Mouse (Mus musculus) myocyte (in vitro differentiated cells): ENCODE measurements at regions not wholly inside any gene's neighbourhood (a gene's known extent, or its start where the extent isn't known, plus 50 kb on each side); places are given as distances from the start of the nearest gene placed in this dataset.

Source experiments
- H3K27me3 ChIP-seq: one replicate; pipeline ENCODE4 v1.6.1; 2011; ENCODE audit not compliant: control insufficient read depth, insufficient read depth, insufficient read length
- H3K36me3 ChIP-seq: one replicate; pipeline ENCODE4 v1.6.1; 2011; ENCODE audit not compliant: control insufficient read depth, insufficient read depth
- H3K4me2 ChIP-seq: one replicate; pipeline ENCODE4 v1.6.1; 2011; ENCODE audit warnings: low read depth, control low read depth
- H3K4me3 ChIP-seq: one replicate; pipeline ENCODE4 v1.5.1; 2011; ENCODE audit warnings: mild to moderate bottlenecking, control low read depth, moderate library complexity
- H3K79me2 ChIP-seq: one replicate; pipeline ENCODE4 v1.6.1; 2011; ENCODE audit not compliant: control insufficient read depth, insufficient read depth
- H3ac ChIP-seq: one replicate; pipeline ENCODE4 v1.6.1; 2011; ENCODE audit not compliant: control insufficient read depth, insufficient read length
- CEBPB ChIP-seq: IDR thresholded peaks from 2 replicates; pipeline ENCODE4 v1.6.1; 2011; ENCODE audit warnings: mild to moderate bottlenecking, moderate library complexity; ENCODE audit not compliant: poor library complexity, insufficient read depth, severe bottlenecking
- E2F4 ChIP-seq: IDR thresholded peaks from one replicate; pipeline ENCODE4 v1.6.1; 2011; ENCODE audit warnings: mild to moderate bottlenecking, control low read depth, moderate library complexity; ENCODE audit not compliant: insufficient read depth
- MAX ChIP-seq: IDR thresholded peaks from one replicate; pipeline ENCODE4 v1.6.1; 2011; ENCODE audit warnings: low read depth, mild to moderate bottlenecking, control low read depth
- MYOD1 ChIP-seq, 3 experiments: IDR thresholded peaks; one replicate each; pipeline ENCODE4 v1.6.1; 2011; ENCODE audit warnings: control low read depth in 2 of 3, low read depth in 2 of 3, mild to moderate bottlenecking in 2 of 3, moderate library complexity in 1 of 3; ENCODE audit not compliant: insufficient read length in 2 of 3, control insufficient read depth in 1 of 3
- MYOG ChIP-seq, 3 experiments: IDR thresholded peaks; one replicate each; pipeline ENCODE4 v1.6.1; 2011; ENCODE audit warnings: control low read depth in 2 of 3, low read depth in 2 of 3, mild to moderate bottlenecking in 2 of 3; ENCODE audit not compliant: insufficient read length in 2 of 3, control insufficient read depth in 1 of 3, insufficient read depth in 1 of 3
- POLR2A ChIP-seq: IDR thresholded peaks from one replicate; pipeline ENCODE4 v1.6.1; 2011; ENCODE audit warnings: low read depth, mild to moderate bottlenecking, control low read depth, moderate library complexity; ENCODE audit not compliant: insufficient read length
- POLR2AphosphoS2 ChIP-seq: IDR thresholded peaks from one replicate; pipeline ENCODE4 v1.6.1; 2011; ENCODE audit warnings: low read depth, control low read depth; ENCODE audit not compliant: insufficient read length
- REST ChIP-seq: IDR thresholded peaks from one replicate; pipeline ENCODE4 v1.6.1; 2011; ENCODE audit warnings: mild to moderate bottlenecking, control low read depth, moderate library complexity; ENCODE audit not compliant: insufficient read depth, insufficient read length
- SRF ChIP-seq: IDR thresholded peaks from one replicate; pipeline ENCODE4 v1.6.1; 2011; ENCODE audit warnings: low read depth; ENCODE audit not compliant: control insufficient read depth, insufficient read length
- TCF12 ChIP-seq: IDR thresholded peaks from one replicate; pipeline ENCODE4 v1.6.1; 2011; ENCODE audit warnings: mild to moderate bottlenecking, control low read depth; ENCODE audit not compliant: poor library complexity, insufficient read depth, severe bottlenecking
- TCF3 ChIP-seq: IDR thresholded peaks from one replicate; pipeline ENCODE4 v1.6.1; 2011; ENCODE audit warnings: low read depth, control low read depth; ENCODE audit not compliant: insufficient read length
- USF1 ChIP-seq: IDR thresholded peaks from one replicate; pipeline ENCODE4 v1.6.1; 2011; ENCODE audit warnings: low read depth, mild to moderate bottlenecking, control low read depth, moderate library complexity

GRCm38 (mm10) chr15:5355332-5355731 is 111.3 kb upstream of the Ptger4 start:
- no peaks in the 10 kb centered on the region for H3K27me3 ChIP-seq
- no peak for TF ChIP-seq MYOG (IDR thresholded peaks at IDR 0.05; ENCODE audit: control insufficient read depth in 1 of 3, insufficient read depth in 1 of 3, insufficient read length in 2 of 3, low read depth in 2 of 3)
- TF ChIP-seq POLR2AphosphoS2, result no peak
- no peak for TF ChIP-seq CEBPB
- no peak for TF ChIP-seq POLR2A
- no peak for TF ChIP-seq TCF3
- no peak for TF ChIP-seq E2F4
- no peak for TF ChIP-seq MAX
- TF ChIP-seq USF1, result no peak
- TF ChIP-seq SRF, result no peak
- TF ChIP-seq TCF12, result no peak
- no peak for TF ChIP-seq REST
- no peak for TF ChIP-seq MYOD1 (IDR thresholded peaks at IDR 0.05; ENCODE audit: control insufficient read depth in 1 of 3, insufficient read length in 2 of 3, low read depth in 2 of 3)
- no peak overlapping the region for H3K4me3 ChIP-seq
- no peaks in the 10 kb centered on the region for H3K36me3 ChIP-seq
- no peak overlapping the region for H3ac ChIP-seq
- no peaks in the 10 kb centered on the region for H3K79me2 ChIP-seq
- no peak overlapping the region for H3K4me2 ChIP-seq

DNA sequence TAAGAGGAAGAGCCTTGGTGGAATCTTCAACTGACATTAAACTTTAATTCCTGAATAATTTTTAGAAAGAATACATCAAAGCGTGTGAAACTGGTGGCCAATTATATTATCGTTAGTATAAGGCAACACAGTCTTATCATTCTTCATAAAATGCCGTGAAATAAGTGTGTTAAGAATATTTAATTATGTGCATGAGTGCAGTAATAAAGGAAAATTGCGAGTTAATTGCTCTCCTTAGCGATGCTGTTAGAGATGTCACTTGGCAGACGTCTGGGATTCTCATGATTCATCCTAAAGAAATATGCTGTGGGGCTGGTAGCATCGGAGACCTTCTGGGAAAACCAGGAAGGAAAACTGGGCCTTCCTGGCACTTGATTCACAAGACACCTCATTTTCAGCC is 110.3 kb upstream of the Ptger4 start:
- Histone ChIP-seq H3K4me3 (no peak overlapping the region), H3K79me2 (no peaks in the 10 kb centered on the region), H3K36me3 (no peaks in the 10 kb centered on the region), H3K27me3 (no peaks in the 10 kb centered on the region), H3ac (no peak overlapping the region), H3K4me2 (no peak overlapping the region)
- no peak for TF ChIP-seq MYOD1 (IDR thresholded peaks at IDR 0.05; ENCODE audit: control insufficient read depth in 1 of 3, insufficient read length in 2 of 3, low read depth in 2 of 3)
- no peak for TF ChIP-seq MYOG (IDR thresholded peaks at IDR 0.05; ENCODE audit: control insufficient read depth in 1 of 3, insufficient read depth in 1 of 3, insufficient read length in 2 of 3, low read depth in 2 of 3)
- no peak for TF ChIP-seq USF1
- TF ChIP-seq POLR2A, result no peak
- TF ChIP-seq POLR2AphosphoS2, result no peak
- no peak for TF ChIP-seq TCF12
- TF ChIP-seq TCF3, result no peak
- no peak for TF ChIP-seq E2F4
- TF ChIP-seq REST, result no peak
- no peak for TF ChIP-seq SRF
- no peak for TF ChIP-seq CEBPB
- no peak for TF ChIP-seq MAX

- H3K4me3 ChIP-seq, result no peak overlapping the region
- H3K4me2 ChIP-seq, result no peak overlapping the region
- H3K79me2 ChIP-seq, result no peaks in the 10 kb centered on the region
- no peak for TF ChIP-seq TCF12
- TF ChIP-seq MYOG (IDR thresholded peaks at IDR 0.05; ENCODE audit: control insufficient read depth in 1 of 3, insufficient read depth in 1 of 3, insufficient read length in 2 of 3, low read depth in 2 of 3), result no peak
- TF ChIP-seq E2F4, result no peak
- TF ChIP-seq REST, result no peak
- H3K36me3 ChIP-seq, result no peaks in the 10 kb centered on the region
- no peak overlapping the region for H3ac ChIP-seq
- H3K27me3 ChIP-seq, result no peaks in the 10 kb centered on the region
Measured at GRCm38 (mm10) chr15:5348881-5349280, 104.9 kb upstream of the Ptger4 start.

DNA sequence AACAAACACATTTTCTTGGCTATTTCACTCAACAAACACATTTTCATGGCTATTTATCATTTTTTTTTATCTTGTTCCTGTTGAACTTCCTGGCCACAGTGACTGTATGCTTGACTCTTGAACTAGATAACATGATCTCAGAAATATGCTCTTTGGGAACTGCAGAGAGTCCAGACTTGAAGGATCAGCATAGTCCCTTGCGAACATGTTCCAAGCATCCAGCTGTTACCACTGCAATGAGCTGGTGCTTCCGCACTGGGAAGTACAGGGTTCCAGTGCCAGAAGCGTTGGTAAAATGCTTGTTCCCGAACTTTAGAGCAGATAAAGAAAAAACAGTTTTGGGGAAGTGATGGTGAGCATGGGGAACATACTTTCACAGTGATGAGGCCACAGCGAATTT is 103.7 kb upstream of the Ptger4 start:
- Histone ChIP-seq H3ac (no peak overlapping the region), H3K4me3 (no peak overlapping the region), H3K27me3 (no peaks in the 10 kb centered on the region), H3K79me2 (no peaks in the 10 kb centered on the region), H3K36me3 (no peaks in the 10 kb centered on the region), H3K4me2 (no peak overlapping the region)
- TF ChIP-seq E2F4 (no peak), CEBPB (no peak), TCF12 (no peak), REST (no peak)

GRCm38 (mm10) chr15:5346955-5347354 is 103.0 kb upstream of the Ptger4 start:
- TF ChIP-seq REST, result no peak
- TF ChIP-seq SRF, result no peak
- TF ChIP-seq TCF3, result no peak
- no peak for TF ChIP-seq USF1
- TF ChIP-seq POLR2A, result no peak
- no peak for TF ChIP-seq E2F4
- Histone ChIP-seq H3K4me3 (no peak overlapping the region), H3K36me3 (no peaks in the 10 kb centered on the region), H3K27me3 (no peaks in the 10 kb centered on the region), H3K79me2 (no peaks in the 10 kb centered on the region), H3ac (no peak overlapping the region), H3K4me2 (no peak overlapping the region)

- no peaks in the 10 kb centered on the region for H3K36me3 ChIP-seq
- H3ac ChIP-seq, result no peak overlapping the region
- TF ChIP-seq MAX (no peak), MYOD1 (IDR thresholded peaks at IDR 0.05; ENCODE audit: control insufficient read depth in 1 of 3, insufficient read length in 2 of 3, low read depth in 2 of 3) (peak in 2 of 3 experiments; percentile 52 to 59), POLR2A (no peak), TCF3 (no peak), CEBPB (no peak), TCF12 (no peak)
Measured at GRCm38 (mm10) chr15:5343794-5344193, 99.8 kb upstream of the Ptger4 start.

More at GRCm38 (mm10) chr15:5343794-5344193, 99.8 kb upstream of the Ptger4 start:
- H3K4me2 ChIP-seq, result peak overlapping the region; percentile 8
- H3K4me3 ChIP-seq, result no peak overlapping the region
- no peaks in the 10 kb centered on the region for H3K27me3 ChIP-seq
- no peaks in the 10 kb centered on the region for H3K79me2 ChIP-seq
